Mouse (Mus musculus) right cerebral cortex, postnatal 14 days (tissue): ENCODE measurements around the gene P2ry1.

ENCODE experiments used
- DNase-seq: peaks from one replicate; pipeline ENCODE4 v3.0.0; 2022

Gene P2ry1

DNA sequence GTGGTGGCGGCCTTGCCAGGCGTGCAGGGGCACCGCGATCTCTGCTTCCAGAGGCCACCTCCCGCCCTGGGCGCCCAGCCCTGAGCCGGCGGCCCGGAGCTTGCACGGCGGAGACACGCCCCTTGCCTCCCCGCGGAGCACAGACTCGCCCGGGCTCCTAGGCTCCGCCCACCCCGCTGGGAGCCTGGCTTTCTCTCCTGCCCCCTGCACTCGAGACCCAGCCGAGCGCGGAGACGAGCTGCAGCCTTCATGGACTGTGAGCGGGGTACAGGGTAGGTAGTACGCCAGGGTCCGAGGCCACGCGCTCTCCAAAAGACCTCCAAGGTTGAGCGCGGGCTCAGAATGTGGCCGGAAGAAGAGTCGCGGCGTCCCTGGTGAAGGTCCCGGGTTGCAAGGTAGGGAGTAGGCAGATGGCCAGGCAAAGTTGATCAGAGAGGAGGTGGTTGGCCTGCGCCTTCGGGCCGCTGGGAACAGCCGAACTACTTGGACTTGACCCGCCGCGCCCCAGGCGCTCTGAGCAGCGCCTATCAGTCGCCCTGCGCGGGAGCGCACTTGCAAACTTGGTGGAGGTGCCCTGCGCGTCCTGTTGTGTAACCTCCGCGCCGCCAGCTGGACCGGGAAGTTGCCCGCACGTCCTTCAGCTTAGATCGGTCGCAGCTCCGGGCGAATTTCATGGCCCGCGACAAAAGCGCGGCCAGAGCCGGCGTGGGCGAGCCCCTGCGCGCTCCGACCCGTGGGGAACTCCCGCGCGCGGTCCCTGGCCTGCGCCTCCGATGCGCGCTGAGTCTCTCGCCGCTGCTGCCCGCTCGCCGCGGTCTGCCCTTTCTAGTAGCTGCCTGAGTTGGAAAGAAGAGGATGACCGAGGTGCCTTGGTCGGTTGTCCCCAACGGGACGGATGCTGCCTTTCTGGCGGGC lies at the start of gene P2ry1:
TSS of gene P2ry1 (plus strand) at position 209 of the 915 bp plus-strand sequence.
- DNase-seq = peak; percentile 65

DNA sequence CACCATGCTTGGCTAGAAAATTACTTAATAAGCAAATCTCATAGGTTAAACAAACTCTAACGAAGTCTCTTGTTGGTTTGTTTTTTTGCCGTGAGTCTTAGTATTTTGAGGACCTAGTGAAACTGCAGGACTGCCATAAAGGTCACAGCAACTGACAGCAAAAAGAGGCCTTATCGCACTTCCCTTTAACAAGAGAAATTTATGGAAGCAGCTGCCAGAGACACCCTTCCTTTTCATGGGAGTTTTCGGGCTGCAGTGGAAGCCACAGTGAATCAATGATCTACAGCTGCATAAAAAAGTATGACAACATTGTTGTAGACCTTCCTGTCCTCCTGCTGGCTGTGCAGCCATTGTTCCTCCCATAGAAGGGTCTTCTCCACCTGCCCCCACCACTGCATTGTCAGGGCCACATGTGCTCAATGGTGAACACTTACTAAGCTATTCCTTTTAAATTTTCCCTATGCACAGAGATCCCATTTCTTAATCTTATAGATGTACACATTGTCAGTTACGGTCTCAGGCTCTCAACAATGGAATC lies 49.3 kb upstream of the P2ry1 start:
- DNase-seq = no peak

DNA sequence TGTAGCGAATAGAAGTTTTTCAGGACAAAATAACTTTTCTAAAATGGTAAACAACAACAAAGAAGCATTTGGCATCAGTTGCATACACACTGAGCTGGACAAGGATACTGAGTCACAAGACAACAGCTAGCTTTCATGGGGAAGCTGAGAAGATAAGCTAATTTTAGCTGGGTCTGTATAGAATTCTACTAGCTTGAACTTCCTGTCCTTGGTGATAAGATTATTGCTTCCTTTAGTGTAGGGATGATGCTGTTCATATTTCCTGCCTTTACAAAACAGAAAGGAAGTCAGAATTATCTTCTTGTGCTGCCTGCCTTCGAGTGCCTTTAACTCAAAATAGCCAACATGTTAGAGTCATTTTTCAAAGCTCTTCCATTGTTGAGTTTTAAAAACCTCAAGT lies 48.5 kb upstream of the P2ry1 start:
- no peak for DNase-seq

DNA sequence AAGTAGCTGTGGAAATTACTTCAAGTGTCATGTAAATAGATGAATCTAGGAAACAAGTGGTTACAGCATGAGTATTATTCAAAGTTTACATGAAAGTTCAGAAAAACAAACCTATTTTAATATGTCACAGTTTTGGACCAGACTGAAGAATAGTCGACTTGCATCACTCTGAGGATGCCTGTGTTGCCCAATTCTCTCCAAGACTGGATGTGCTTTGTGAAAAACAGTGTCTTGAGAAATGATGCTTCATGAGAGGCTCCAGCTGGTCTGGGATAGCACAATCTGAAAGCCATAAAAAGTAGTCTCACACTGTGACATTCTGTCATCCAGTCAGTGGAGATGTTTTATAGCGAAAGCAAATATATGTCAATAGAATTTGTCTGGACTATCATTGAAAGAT lies 43.8 kb upstream of the P2ry1 start:
- DNase-seq = no peak

DNA sequence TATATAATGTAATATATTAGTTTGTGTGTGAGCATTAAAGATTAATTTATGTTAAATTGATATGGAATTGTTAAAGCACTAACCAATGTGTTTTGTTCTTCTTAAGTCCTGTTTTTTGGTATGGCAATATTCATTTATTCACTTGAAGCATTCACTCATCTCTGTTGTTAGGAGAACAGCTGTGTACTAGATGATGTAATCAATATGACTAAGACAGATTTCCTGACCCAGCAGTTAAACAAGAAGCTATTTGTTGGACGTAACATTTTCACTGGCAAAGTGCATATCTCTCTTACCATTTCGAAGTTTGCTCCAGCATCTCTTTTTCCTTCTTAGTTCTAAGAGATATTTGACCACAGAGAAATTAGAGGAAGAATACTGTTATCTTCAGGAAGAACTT lies 37.5 kb upstream of the P2ry1 start:
- DNase-seq = no peak

DNA sequence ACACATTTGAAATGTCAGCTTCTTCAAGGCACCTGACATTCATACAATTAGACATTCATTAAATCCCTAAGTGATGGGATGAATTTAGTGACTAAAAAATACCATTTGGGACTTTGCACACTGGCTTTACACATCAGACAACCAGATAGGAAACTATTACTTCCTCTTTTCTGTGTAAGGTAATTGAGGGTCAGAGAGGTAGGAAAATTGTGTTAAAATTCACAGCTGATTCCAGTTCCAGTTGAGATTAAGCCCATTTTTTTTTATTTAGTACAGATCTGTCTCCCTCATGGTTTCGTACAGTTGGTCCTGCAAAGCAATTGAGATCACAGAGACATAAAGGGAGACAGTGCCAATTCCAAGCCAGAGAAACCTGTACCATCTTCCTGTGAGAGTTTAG lies 27.7 kb upstream of the P2ry1 start:
- no peak for DNase-seq

DNA sequence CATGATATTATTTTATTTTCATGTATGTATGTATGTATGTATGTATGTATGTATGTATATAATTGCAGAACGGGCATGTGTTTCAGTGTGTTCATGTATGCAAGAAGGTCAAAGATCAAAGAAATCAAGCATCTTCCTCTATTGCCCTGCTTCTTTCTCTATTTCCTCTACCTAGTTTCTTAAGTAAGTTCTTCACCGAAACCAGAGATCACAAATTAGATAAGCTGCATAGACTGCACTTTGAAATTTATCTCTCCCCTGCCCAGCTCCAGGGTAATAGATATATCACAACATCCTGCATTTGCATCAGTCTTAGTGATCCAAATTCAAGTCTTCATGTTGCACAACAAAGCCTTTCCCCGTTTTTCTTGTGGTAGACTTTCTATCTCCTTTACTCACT lies 20.5 kb upstream of the P2ry1 start:
- DNase-seq = no peak

DNA sequence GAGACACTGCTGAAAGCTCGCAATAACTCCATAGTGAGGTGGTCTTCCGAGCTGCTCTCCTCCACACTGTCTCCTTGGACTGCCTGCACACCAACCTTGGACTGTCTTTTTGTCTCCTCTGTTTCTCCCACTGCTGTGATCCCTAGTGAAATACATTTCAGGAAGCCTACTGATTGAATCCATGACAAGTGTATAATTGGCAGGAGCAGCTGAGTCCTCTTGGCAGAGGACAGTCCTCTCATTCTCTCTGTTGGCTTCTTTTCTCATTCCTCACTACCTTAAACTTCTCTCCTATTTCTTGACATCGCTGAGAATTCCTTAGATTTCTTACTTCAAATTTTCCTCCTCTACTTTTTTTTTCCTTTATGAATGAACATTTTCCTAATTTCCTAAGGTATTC lies 4.5 kb upstream of the P2ry1 start:
- DNase-seq = no peak

DNA sequence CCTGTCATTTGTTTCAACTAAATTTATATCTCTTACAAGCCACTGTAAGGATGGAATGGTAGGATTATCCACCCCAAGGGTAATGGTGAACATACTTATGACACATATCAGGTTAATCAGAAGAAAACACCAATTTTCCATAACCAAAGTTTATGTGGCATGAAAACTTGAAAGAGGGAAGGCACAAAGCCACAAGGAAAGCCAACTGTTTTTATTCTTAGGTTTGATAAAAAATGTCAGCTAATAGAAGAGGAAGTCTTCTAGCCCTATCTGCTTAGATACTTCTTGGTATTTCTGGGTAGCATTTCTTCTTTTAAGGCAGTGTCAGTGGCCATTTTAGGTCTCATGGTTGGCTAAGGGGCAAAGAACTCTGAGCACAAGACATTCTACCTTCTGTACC lies 2.9 kb upstream of the P2ry1 start:
- no peak for DNase-seq

DNA sequence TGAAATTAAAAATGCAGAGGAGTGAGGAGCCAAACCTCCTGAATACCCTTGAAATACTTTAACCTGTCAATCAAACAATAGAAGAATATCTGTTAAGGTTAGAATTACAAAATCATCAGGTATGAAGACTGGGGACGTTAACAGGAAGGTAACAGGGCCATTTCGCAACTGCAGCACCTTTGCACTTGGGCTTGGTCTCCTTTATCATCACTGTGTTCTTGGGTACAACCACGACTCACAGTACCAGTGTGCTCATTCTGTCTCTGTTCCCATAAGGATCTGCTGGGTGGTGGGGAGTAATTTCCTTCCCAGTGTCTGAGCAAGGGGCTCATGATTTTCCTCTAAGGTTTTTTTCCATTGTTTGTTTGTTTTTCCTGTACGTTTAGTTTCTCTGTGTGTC lies 1.8 kb upstream of the P2ry1 start:
- no peak for DNase-seq

DNA sequence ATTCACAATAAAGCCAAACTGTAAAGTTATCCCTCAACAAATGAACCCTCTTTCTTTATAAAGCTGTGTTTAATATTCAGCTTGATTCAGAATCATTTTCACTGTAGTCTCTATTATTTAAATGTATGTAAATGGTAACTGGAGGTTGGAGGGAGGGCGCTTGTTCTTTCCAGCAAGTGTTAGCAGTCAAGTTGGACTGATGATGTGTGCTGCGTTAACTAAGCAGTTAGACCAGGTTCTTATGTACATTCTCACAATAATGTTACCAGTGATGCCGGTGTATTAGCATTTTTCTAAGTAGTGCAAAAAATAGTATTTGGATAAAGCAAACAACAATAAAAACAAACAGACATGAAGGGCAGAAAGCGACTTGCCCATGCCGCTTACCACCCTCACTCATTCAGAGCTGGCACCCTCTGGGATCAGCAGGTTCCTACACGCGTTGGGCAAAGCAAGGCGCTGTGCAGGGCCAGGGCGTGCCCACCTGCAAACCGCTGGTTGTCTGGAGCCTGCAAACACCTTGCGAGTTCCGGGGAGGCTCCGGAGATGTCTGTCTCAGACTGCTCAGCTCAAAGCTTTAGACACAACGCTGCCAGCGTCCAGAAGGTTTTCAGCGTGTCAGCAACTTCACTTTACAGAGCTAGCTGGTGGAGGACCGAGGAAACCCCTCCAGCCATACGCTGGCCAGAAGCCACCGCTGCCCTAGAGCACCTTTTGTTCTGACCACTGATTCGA lies 576 bp upstream of the P2ry1 start:
- DNase-seq = no peak

DNA sequence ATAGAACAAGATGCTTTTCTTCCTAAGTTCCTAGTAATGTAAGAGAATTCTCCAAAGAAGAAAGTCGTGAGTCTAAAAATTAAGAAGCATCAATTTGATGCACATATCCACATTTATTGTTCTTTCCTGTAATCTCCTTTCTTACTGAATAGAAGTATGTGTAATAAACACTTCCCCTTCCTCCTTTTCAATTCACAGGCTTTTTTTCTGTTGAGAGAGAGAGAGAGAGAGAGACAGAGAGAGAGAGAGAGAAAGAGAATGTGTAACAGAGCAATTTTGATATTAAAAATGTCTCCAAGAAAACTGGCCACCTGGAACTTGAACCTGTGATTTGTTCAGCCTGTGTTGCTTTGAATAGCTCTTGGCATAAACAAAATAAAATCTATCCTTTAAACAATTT lies 2.0 kb downstream of the P2ry1 start:
- DNase-seq = no peak

DNA sequence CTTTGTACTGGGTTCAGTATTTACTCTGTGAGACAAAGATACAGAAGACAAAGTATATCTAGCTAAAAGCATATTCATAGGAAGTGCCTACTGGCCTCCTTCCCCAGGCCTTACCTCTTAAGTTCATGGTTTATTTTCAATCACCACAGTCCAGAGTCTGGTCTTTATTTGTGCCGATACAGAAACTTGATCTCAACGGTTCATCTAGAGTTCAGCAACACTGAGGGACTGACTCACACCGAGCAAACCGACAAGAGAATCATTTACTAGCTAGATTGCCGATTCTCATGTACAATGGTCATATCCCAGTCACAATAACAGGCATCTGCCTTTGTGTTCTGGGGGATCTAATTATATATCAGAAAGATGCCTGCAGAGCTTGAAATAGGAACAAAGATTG lies 9.1 kb downstream of the P2ry1 start:
- DNase-seq = no peak

DNA sequence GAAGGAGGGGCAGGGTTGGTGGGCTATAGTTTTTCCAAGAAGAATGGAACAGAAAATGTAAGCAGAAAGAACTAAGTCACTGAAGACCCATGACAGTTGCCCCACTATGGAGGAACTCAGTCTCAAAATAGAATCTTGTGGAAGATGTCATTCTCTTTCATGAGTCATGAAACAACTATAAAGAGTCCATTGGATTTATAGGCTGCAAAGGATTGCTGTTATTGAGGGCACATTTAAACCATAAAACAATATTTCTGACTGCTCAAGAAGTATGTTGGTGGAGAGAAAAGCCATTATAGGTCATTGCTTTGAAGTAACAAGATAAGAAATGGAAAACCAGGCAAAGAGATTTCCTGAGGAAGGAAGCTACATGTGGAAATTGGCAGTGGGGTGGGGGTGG lies 10.0 kb downstream of the P2ry1 start:
- no peak for DNase-seq

DNA sequence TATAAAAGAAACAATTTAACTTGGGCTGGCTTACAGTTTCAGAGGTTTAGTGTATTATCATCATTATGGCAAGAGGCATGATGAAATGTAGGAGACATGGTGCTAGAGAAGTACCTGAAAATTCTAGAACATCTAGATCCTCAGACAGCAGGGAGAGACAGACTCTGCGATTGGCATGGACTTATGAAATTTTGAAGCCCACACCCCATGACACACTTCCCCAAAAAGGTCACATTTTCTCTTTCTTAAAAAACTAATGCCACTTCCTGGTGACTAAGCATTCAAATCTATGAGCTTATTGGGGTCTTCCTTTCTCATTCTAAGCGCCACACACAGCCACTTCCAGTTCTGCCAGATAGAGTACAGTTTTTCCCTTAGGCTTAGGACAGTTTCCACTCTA lies 14.1 kb downstream of the P2ry1 start:
- DNase-seq = no peak

DNA sequence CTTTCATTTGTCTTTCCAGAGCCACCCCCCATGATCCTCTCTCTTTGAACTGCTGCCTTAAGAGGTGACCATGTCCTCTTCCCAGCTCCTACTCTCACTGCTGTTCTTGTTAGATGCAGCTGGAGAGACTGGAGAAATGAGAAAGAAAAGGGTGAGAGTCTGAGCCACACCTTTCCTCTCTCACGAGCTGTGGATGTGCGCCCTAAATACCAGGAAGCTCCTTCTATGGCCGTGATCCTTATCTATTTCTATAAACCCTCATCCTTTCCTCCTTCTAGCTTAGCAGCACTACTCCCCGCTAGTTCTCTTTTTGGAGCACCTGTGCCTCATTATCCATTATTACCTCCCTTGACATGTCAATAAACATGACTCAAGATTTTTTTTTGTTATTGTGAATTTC lies 29.5 kb downstream of the P2ry1 start:
- DNase-seq = no peak

DNA sequence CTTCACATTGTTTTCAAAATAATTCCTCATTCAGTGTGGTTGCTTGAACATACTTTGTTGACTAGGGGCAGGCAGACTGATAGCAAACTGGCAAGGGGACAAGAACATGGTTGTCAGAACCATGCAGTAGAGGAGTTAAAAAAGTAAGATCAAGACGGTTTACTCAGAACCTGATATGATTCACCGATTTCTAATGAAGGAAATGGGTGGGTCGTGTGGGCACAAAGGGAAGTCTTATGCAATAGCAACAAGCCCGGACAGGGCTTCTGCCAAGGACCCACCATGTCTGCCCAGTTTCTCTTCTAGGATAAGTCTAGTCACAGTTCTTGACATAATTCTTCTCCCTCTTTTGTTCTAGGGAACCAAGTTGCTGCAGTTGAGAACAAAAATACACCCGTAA lies 33.0 kb downstream of the P2ry1 start:
- DNase-seq = no peak

DNA sequence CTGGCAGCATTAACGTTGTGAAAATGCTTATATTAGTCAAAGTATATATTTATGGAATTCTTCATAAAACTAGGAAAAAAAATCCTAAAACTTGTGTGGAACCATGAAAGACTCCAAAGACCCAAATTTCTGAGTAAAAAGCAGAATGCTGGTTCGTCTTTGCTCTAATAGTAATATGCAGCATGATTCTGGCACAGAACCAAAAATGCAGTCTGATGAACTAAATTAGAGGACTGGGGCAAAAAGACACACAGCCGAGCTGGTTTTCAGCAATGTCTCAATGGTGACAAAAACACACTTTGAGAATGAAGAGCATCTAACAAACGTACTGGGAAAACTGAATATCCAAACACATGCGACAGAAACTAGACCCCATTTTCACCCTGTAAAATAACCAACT lies 37.3 kb downstream of the P2ry1 start:
- no peak for DNase-seq

DNA sequence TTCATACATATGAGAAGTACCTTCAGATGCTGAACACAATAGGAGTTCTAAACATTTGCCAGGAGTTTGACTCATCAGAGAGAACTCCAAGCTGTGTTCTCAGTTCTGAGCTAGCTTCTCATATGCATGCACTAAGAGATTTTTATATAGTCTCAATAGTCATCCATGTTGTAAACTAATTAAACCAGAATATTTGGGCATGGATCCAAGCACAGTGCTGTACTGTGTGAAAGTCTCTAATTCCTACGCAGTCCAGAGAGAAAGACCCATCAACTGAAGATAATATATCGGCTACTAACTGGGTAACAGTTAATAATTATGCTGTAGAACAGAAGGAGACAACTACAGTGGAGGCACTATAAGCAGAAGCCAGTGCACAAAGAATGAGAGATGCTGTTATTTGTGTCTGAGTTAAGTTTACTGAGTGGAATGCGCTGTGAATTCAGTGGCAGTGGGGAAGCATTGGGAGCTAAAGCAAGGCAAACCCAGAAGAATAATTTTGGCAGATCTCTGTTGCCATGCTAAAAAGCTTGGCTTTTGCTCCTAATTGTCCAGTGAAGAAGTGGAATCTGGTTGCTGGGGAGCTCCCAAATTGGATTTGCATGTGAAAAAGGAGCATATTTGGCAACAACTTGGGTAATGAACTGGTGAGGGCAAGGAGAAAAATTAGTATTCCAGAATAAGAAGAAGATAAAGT lies 47.5 kb downstream of the P2ry1 start:
- no peak for DNase-seq
